Mouse (Mus musculus): Measurements from ENCODE around the gene Atp6v1f.

DNA sequence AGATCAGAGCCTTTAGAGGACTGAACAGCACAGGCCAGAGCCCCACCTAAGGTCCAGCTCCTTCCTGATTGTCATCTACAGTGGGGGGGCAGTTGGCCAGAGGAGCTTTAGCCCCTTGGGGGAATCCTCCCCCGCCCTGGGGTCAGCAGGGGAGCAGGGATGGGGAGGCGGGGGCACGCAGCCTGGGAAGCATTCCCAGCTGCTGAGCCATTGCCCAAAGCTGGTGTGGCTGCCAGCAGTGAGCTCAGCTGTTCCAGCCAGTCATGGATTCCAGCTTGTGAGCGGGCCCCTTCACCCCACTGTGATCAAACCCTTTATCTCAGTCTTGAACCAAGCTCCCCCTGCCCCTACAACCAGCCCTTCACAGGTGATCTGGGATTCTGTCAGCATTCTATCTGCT is 28.3 kb upstream of the Atp6v1f start:
- no peak for TF ChIP-seq CTCF (IDR thresholded peaks at IDR 0.05; ENCODE audit: low read depth)
- no peak for TF ChIP-seq EP300 (IDR thresholded peaks at IDR 0.05; ENCODE audit: low read depth)
